Mouse (Mus musculus) hindbrain, postnatal 0 days (tissue): Measurements from ENCODE around the gene Astn1. TPM values are rescaled to one million over a fixed set of nuclear protein-coding genes. Genes with fewer than 3 reads are reported as not detected.

ENCODE experiments used
- ATAC-seq: fragments of 200-750 bp; cut with Nextera tagmentation; 2 replicates; pipeline ENCODE4 v1.8.0; 2017; ENCODE audit warnings: mild to moderate bottlenecking, moderate TSS enrichment, moderate library complexity
- DNase-seq: peaks from one replicate; pipeline ENCODE4 v3.0.0-alpha.2; 2015; ENCODE audit warnings: low spot score
- H3K27ac ChIP-seq: fragments of 300-500 bp; sonication (generic); 2 replicates; pipeline ENCODE4 v1.5.1; 2014; ENCODE audit warnings: mild to moderate bottlenecking
- H3K27me3 ChIP-seq: fragments of 300-500 bp; sonication (generic); 2 replicates; pipeline ENCODE4 v1.6.1; 2014; ENCODE audit warnings: low read length, mixed read lengths; ENCODE audit not compliant: insufficient read depth
- H3K36me3 ChIP-seq: fragments of 300-500 bp; sonication (generic); 2 replicates; pipeline ENCODE4 v1.6.1; 2014; ENCODE audit warnings: low read length, mixed read lengths; ENCODE audit not compliant: insufficient read depth
- H3K4me1 ChIP-seq: fragments of 300-500 bp; sonication (generic); 2 replicates; pipeline ENCODE4 v1.6.1; 2014; ENCODE audit warnings: antibody characterized with exemption, low read length, mixed read lengths; ENCODE audit not compliant: insufficient read depth
- H3K4me2 ChIP-seq: fragments of 300-500 bp; sonication (generic); 2 replicates; pipeline ENCODE4 v1.6.1; 2014; ENCODE audit warnings: low read depth, mild to moderate bottlenecking, low read length, moderate library complexity, mixed read lengths
- H3K4me3 ChIP-seq: fragments of 300-500 bp; sonication (generic); 2 replicates; pipeline ENCODE4 v1.5.1; 2014; ENCODE audit warnings: low read length
- H3K9ac ChIP-seq: fragments of 300-500 bp; sonication (generic); replicated peaks from 2 replicates; pipeline ENCODE4 v1.6.1; 2014; ENCODE audit warnings: mild to moderate bottlenecking, low read length, moderate library complexity, mixed read lengths
- H3K9me3 ChIP-seq: fragments of 300-500 bp; sonication (generic); 2 replicates; pipeline ENCODE4 v1.6.1; 2016; ENCODE audit warnings: low read length, mixed read lengths
- CTCF ChIP-seq: IDR thresholded peaks from 2 replicates; pipeline ENCODE4 v1.5.1; 2016; ENCODE audit warnings: antibody characterized with exemption, control low read depth, low read depth
- WGBS: fragments of 180-500 bp; shearing (Covaris S2); extraction: QIAGEN DNeasy Blood & Tissue Kit; methylation state at CpG from one replicate; pipeline ENCODE4 v1.1.7; 2014; 5-methylcytosine and 5-hydroxymethylcytosine counted together
- polyA plus RNA-seq: library from polyadenylated mRNA; unstranded; fragments of >200 nt; fragmentation: Nextera tagmentation; extraction: Ambion mirVana; gene quantifications from 2 replicates; pipeline ENCODE4 v1.2.1, GENCODE M21; 2015
- total RNA-seq: library from RNA; depleted of rRNA; stranded (reverse); fragments of >200 nt; gene quantifications from 2 replicates; pipeline ENCODE4 v1.2.3, GENCODE M21; 2014; rRNA removed

Astn1 gene
- total RNA-seq (137 and 163 TPM in 2 replicates), polyA plus RNA-seq (29.4 and 31.0 TPM in 2 replicates)

GRCm38 (mm10) chr1:158361964-158362291, at the start of gene Astn1:
Astn1 (plus strand) TSS chr1:158362273.
- no peak for TF ChIP-seq CTCF
- Histone ChIP-seq H3K4me2 (peak within 1 kb of the TSS; percentile 78), H3K4me1 (peaks cover 19% of the 10 kb centered on the region), H3K27me3 (no peaks in the 10 kb centered on the region), H3K27ac (peak within 1 kb of the TSS; percentile 96), H3K9me3 (no peaks in the 10 kb centered on the region), H3K4me3 (peak within 1 kb of the TSS; percentile 65), H3K9ac (peak within 1 kb of the TSS; percentile 94), H3K36me3 (no peaks in the 10 kb centered on the region)
- WGBS = 0% methylated on average over 2 of the region's 2 CpGs
- DNase-seq = no peak
- ATAC-seq = no peak

- no peak overlapping the region for H3K9ac ChIP-seq
- H3K4me1 ChIP-seq = 0 out of 2 replicates have a peak, but pooled peaks cover 1% of the 10 kb centered on the region
- H3K27ac ChIP-seq = no peak overlapping the region
- H3K4me3 ChIP-seq = no peak overlapping the region
- H3K36me3 ChIP-seq = no peaks in the 10 kb centered on the region
- no peaks in the 10 kb centered on the region for H3K9me3 ChIP-seq
- no peak for TF ChIP-seq CTCF
- ATAC-seq = no peak
- 71% methylated on average over 6 of the region's 6 CpGs for WGBS
- no peak for DNase-seq
- H3K27me3 ChIP-seq = no peaks in the 10 kb centered on the region
- H3K4me2 ChIP-seq = no peak overlapping the region
These were observed 38.7 kb upstream of the Astn1 start for GRCm38 (mm10) chr1:158323325-158323724.

GRCm38 (mm10) chr1:158328126-158328525, 33.9 kb upstream of the Astn1 start:
- Histone ChIP-seq H3K4me2 (no peak overlapping the region), H3K9ac (no peak overlapping the region), H3K36me3 (no peaks in the 10 kb centered on the region), H3K9me3 (no peaks in the 10 kb centered on the region), H3K4me3 (no peak overlapping the region), H3K4me1 (0 out of 2 replicates have a peak, but pooled peaks cover 4% of the 10 kb centered on the region), H3K27ac (no peak overlapping the region), H3K27me3 (no peaks in the 10 kb centered on the region)
- 42% methylated on average over 5 of the region's 5 CpGs for WGBS
- ATAC-seq (no peak), DNase-seq (no peak)
- no peak for TF ChIP-seq CTCF

GRCm38 (mm10) chr1:158328839-158329238, 33.2 kb upstream of the Astn1 start:
- H3K4me1 ChIP-seq = 0 out of 2 replicates have a peak, but pooled peaks cover 4% of the 10 kb centered on the region
- WGBS = 35% methylated on average over 2 of the region's 2 CpGs
- no peak for TF ChIP-seq CTCF
- no peaks in the 10 kb centered on the region for H3K27me3 ChIP-seq
- H3K36me3 ChIP-seq = no peaks in the 10 kb centered on the region
- H3K4me3 ChIP-seq = no peak overlapping the region
- H3K9me3 ChIP-seq = no peaks in the 10 kb centered on the region
- ATAC-seq (no peak), DNase-seq (no peak)
- H3K4me2 ChIP-seq = no peak overlapping the region
- no peak overlapping the region for H3K27ac ChIP-seq
- H3K9ac ChIP-seq = no peak overlapping the region

GRCm38 (mm10) chr1:158343243-158343714, 18.8 kb upstream of the Astn1 start:
- Histone ChIP-seq H3K27ac (no peak overlapping the region), H3K4me2 (no peak overlapping the region), H3K4me3 (no peak overlapping the region), H3K9ac (no peak overlapping the region), H3K9me3 (no peaks in the 10 kb centered on the region), H3K27me3 (no peaks in the 10 kb centered on the region), H3K36me3 (no peaks in the 10 kb centered on the region), H3K4me1 (peaks cover 4% of the 10 kb centered on the region; the same call in 1 of the 2 replicates)
- DNase-seq = peak; percentile 65
- WGBS = 28% methylated on average over 6 of the region's 6 CpGs
- peak; percentile 84 for ATAC-seq
- peak; percentile 62 for TF ChIP-seq CTCF

- WGBS = 68% methylated on average over 5 of the region's 5 CpGs
- DNase-seq (peak; percentile 53), ATAC-seq (no peak)
- Histone ChIP-seq H3K9ac (peak overlapping the region; percentile 45), H3K4me2 (peak overlapping the region; percentile 60), H3K36me3 (no peaks in the 10 kb centered on the region), H3K27ac (no peak overlapping the region; the same call in 1 of the 2 replicates), H3K4me1 (0 out of 2 replicates have a peak, but pooled peaks cover 5% of the 10 kb centered on the region), H3K9me3 (no peaks in the 10 kb centered on the region), H3K27me3 (no peaks in the 10 kb centered on the region), H3K4me3 (peak overlapping the region; percentile 69)
- no peak for TF ChIP-seq CTCF
These were observed 8.3 kb upstream of the Astn1 start for GRCm38 (mm10) chr1:158353656-158354371.
